Mouse (Mus musculus) thymus, postnatal 4 days (tissue): ENCODE results near the gene Hsf2bp.

Experiments used
- DNase-seq: peaks from one replicate; pipeline ENCODE4 v3.0.0; 2021

Gene Hsf2bp

DNA sequence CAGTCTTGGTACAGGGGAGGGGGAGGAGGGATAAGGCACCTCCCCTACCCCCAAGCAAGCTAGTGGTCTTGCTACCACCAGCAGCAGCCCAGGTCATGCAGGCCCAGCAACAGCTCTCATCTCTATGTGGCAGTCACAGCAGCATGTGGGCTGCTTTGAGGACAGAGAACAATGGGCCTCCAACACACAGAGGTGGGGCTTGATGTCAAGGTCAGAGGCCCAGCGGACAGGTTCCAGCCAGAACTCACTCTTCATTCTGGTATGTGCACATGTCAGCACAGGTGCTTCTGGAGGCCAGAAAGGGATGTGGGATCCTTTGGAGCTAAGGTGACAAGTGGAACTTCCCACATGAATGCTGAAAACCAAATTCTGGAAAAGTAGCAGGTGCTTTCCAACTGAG lies 102.2 kb downstream of the Hsf2bp start:
- DNase-seq: peak; percentile 4

DNA sequence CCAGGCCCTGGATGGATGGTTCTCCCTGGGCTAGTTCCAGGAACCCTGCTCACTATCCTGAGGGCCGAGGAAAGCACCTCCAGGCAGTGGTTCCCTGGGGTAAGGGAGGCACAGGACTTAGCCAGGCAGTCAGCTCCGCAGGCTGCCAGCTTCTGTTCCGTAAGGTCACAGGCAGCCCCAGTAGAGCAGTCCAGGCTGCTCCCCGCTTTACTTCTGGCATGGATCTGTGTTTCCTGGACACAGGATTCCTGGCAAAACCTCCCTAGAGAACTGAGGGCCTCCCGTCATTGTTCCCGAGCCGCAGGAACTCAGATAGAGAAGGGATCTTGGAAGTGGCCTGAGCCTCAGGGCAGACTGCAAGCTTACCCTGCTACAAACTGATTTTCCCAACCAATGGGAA lies 104.7 kb downstream of the Hsf2bp start:
- DNase-seq: no peak

DNA sequence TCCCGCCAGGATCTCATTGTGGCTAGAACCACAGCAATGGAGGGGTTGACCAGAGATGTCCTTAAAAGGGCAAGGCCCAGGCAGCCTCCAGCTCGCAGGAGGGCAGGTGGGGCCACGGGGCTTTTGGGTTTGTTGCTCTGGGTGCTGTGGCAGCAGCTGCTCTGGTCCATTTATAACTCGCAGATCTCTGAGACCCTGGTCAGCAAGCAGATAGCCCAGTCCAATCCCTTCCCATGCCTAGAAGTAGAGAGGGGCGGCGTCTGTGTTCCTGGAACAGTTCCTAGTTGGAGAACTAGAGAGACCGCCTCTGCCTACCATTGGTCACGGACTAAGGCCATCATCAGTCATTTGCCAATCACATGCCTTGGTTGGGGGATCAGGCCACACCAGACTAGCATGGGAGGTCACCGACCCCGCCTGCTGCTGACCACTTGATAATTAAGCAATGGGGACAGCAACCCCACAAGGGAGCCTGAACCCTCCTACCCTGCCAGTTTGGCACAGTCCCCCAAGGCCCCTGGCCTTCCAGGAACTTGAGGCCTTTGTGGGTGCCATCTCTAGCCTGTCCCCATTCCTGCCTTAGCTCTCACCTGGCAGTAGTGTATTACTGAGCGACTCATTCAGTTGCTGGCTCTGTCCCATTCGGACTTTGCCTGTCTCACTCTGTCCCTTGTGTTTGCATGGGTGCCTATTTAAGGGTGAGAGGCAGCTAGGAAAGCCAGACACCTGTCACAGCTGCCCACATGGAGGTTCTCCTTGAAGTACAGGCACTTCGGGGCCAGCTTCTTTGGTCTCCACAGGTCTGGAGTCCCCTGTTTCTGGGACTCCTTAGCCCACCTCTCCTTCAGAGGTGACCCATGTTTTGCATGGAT lies 106.1 kb downstream of the Hsf2bp start:
- no peak for DNase-seq

DNA sequence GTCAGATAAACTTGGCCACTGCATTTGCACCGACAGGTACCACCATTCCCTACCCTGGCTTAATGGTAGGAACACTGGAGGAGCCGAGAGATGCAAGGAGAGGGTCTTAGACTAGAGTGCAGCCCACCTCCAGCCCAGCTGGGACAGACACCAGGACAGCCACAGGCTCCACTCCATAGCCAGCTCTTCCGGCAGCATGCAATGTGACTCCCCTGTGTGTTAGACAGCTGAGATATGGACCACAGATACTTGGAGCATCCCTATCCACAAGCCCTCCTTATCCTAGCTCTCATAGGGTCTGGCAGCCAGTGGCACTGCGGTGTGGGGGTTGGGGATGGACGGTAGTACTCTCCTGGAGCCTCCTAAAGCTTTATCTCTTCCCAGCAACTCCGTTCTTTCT lies 107.1 kb downstream of the Hsf2bp start:
- no peak for DNase-seq

DNA sequence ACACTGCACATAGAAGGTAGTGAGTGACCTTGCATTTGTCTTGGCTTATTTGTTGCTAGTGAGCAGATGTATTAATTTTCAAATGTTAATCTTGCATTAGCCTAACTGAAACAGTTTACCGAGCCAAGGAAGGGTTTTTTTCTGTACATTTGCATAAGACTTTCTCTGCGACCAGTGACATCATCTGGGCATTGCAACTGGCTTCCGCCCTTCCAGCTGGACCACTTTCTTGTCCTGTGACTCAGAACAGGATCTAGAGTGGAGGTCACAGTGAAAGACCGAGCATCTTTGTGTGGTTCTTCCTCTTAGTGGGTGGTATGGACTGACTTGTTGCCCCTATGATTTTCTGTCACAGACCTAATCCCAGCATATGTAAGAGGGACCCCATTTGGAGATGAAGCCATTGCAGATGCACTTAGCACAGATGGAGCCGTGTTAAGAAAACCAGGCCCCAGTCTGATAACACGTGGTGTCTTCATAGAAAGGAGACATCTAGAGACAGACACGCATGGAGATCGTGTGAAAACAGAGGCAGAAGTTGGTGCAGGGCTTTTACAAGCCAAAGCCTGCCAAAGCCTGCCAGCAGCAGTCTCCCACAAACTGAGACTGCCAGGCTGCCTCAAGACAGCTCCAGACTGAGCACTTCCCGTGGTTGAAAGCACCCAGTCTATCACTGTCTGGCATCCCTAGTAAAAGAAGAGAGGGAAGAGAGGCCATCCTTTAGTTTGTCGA lies 108.1 kb downstream of the Hsf2bp start:
- no peak for DNase-seq

DNA sequence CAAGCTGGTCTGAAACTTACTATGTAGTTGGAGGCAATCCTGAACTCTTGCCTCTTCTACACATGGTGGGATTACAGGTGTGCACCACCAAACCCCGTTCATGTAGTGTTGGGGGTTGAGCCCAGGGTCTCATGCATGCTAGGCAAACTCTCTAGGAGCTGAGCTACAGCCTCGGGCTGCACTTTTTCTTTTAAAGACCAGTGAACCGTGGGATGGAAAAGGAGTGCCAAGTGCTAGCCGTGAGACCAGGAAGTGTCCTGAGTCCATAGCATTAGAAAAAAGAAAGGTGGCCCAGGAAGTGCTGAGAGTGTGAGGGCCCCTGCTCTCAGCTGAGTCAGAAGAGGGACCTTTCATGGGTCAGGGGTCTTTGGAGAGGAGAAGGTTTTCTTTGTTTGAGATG lies 111.9 kb downstream of the Hsf2bp start:
- DNase-seq: no peak

DNA sequence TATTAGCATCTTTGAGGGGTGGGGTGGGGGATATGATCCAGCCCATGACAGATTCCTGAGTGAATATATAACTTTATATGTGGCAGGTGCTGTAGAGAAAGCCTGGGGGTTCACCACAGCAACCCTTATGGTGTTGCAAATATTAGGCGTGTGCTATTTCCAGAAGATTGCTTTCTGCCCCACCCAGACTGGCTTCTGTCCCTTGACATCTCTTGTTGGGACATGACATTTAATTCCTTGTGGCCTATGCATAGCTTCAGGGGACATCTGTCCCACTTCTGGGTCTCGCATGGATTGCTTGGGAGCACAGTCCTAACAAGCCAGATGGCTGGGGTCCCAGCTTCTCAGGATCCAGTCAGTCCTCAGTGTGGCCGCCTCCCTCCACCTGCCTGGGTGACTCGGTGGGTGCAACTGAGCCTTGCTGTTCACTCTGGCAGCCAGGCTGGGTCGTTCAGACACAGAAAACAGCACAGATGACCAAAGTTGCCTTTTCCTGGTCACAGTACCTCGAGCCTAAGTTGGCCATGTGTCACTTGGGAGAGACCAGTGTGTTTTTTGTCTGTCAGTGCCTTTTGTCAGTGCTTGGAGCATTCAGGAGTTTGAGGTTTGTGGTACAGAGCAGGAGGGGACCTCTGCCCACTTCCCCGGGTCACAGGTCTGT lies 112.7 kb downstream of the Hsf2bp start:
- DNase-seq: no peak

DNA sequence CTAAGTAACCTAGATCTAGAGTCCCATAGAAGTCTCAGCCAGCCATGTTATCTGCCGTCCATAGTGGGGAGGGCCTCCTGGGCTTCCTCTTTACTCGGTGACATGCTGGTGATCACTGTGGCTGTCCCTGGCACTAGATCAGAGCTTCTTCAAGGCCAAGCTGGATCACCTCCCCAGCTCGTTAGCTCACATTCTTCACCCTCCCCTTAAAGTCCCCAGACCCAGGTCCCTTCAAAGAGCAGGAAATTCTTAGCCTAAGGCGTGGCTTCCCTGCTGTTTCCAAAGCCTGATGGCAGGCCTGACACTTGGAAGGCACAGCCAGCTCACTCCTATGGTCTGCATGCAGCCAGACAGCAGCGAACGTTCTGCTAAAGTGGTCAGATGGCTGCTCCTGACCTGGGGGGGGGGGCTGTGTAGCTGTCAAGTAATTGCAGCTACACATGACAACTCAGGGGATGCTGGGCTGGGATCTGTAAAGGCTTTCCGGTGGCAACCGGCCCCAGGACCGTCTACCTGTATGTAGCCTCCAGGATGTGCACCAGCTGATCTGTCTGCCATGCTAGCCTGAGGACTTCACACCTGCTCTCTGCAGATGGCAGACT lies 115.5 kb downstream of the Hsf2bp start:
- DNase-seq: no peak

DNA sequence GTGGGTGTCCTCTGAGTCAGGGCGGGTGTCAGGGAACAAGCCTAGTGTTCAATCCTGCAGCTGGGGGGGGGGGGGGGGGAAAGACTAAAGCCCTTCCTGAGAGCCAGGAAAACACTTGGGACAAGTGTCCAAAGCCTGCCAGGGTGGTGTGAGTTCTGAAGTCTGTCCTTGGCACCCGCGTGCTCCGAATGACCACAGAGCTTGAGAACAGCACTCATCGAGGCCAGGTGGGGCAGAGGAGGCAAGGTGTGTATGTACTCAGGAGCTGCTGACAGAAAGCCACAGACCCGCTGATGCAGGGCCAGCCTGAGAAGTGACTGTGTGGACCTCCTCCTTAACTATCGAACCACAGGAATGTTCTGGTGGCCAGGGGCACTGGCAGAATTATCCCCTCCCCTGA lies 116.5 kb downstream of the Hsf2bp start:
- DNase-seq: no peak

DNA sequence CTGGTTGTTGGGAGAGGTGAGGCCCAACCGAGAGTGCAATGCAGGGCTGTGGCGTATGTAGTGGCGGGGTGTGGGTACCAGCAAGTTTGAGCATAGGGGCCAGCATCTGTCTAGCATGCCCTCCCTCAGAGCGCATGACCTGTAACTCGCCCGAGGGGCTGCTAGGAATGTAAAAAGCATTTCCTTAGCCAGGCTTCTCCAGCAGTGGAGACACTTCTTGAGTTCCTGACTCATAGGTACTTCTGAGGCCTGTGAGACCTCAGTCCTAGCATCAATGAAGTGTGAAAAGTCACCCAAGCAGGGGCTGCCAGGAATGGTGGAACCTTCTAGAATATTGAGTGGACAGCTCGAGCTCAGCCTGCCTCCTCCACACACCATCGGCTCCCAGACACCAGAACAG lies 117.8 kb downstream of the Hsf2bp start:
- no peak for DNase-seq

DNA sequence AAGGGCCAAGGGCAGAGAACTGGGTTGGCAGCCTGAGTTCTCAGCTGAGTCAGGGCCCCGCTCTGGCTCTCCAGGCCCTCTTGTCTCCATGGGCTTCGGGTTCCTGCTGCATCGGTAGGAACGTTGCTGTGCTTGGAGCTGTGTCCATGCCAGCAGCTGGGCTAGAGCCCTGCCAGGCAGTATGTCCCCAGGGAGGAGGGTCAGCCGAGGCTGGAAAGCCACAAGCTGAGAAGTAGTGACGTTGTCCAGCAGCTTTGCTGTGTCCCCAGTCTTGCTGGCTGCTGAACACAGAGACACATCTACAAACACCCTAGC lies 119.7 kb downstream of the Hsf2bp start:
- DNase-seq: no peak

DNA sequence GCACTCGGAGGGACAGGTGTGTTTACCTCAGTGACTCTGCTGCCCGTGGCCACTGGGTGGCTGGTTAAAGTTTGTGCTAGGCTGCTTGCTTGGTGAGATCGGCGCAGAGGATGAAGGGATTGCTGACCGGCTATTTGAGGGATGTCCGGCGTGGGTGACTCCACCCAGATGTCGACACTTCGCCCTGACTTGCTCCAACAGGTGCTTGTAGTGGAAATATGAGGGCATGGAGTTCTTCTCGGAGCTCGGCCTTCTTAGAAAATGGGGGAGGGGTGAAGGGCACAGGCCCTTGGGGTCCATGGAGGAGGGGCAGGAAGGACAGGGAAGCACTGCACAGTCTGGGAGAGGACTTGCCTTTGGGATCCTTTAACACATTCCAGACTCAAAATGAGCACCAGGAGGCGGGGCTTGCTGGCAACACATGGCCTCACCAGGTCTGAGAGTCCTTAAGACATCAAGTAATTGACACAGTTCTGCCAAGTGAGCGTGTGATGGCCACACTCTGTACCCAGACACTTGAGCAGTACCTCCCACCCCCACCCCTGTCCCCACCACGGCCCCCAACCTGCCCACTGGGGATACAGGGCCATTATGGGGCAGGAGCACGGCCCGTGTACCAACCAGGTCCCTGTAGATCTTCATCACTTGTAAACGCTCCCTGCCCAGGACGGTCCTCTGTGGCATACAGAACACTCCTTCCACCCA lies 120.2 kb downstream of the Hsf2bp start:
- DNase-seq: no peak

DNA sequence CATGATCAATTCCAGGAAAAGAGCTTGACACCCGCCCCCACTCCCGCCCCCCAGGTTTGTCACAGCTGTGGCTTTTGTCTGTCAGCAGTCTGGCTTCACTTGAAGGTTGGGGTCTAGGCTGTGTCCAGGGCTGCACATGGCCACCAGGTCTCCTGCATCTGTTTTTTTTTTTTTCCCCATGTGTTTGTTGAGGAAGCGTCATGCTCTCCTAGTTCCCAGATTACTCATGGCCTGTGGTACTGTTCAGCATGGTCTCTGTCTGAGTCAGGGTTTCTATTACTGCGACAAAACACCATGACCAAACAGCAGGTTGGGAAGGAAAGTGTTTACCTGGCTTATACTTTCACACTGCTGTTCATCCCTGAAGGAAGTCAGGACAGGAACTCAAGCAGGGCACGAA lies 121.8 kb downstream of the Hsf2bp start:
- DNase-seq: no peak

DNA sequence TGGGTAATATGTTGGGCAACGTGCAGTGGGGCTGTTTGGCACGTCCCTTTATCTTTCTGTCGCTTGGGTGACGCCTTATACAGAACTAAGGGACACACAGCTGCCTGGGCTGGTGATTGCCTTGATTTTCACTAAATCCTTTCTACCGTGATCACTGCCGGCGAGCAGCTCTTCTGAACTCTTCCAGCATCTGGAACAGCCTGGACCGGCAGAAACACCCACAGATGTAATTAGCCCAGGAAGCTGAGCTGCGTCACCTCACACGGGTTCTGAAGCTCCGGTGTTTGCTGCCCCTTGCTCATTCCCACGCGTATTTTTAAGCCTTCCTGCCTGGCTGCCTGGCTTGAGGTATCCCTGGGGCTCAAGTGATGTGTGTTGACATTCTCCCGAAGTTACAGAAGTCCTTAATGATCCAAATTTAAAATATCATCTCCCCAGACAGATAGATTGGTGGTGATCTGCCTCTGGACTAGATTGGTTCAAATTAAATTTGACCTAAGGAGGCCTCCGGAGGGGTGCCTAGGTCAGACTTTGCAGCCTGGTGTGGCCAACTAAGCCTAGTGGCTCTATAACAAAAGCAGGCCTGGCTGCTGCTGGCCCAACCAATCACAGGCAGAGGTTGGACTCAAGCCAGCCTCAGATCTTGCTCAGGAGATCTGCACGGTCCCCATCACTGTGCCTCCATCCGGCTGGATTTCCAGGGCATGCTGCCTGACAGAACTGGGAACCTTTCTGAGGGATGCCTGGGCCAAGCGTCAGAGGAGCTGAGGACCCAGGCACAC lies 123.1 kb downstream of the Hsf2bp start:
- DNase-seq: no peak

DNA sequence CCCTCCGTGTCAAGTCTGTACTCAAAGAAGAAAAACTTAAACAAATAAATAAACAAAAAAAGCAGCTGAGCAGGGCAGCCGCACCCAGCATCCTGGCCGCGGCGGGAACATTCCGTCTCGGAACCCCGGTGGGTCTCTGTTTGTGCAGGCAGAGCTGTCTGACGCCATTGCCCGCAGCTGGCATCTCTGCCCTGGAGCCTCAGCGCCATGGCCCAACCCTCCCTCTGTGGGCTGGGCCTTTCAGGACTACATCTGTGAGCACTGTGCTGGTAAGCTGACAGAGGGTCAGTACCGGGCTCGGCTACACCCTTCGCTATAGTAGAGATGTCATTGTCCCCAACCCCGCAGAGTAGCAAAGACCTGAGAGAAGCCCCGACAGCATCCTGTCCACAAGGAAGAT lies 123.8 kb downstream of the Hsf2bp start:
- DNase-seq: no peak

DNA sequence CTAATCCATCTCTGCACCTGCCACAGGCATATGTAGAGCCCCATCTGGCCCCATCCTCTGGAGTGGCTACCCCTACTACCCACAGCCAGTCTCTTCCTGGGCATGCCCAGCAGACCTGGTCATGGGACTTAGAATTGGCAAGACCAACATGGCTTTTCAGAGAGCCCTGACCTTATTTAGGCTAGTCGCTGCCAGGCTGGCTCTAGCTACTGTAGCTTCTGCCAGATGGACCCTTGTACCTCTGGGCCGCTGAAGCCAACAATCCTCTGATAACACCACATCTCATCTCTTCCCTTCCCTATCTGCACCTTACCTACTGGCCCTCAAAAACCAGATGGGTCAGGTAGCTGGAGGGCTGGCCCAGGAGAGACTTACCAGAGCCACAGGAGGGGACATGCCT lies 127.2 kb downstream of the Hsf2bp start:
- DNase-seq: no peak

DNA sequence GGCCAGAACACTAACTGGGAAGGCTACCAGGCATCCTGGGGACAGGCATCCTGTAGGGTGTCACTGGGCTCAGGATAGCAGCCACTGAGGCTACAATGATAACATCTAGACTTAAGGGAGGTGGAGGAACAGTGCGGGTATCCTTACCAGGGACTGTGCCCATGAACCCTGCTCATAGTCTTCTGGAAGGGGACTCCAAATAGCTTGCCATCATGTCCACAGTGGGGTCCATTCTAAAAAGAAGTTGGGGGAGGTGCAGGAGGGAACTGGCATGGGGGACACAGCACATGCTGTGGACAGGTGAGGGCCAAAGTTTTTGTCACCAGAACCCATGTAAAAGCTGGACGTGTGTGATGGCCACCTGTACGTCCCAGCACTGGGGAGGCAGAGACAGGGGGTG lies 129.7 kb downstream of the Hsf2bp start:
- peak; percentile 5 for DNase-seq

DNA sequence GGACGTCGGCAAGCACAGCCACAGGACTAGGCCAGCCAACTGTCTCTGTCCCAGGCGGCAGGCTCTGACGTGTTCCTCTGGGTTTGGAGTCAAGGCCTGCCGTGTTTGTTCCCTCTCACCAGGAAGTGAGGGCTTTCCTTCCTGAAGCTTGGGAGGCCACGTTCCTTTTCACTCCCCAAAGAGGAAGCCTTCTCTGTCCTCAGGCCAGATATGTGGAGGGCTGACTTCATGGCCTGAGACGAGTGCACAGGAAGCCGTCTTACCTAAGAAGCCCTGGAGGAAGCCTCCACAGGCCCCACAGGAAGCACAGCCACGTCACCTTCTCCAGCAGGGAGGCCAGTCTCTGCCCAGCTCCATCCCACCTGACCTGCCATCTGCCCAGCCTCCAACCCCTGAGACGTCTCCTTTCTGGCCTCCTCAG lies 130.3 kb downstream of the Hsf2bp start:
- DNase-seq: peak; percentile 55

DNA sequence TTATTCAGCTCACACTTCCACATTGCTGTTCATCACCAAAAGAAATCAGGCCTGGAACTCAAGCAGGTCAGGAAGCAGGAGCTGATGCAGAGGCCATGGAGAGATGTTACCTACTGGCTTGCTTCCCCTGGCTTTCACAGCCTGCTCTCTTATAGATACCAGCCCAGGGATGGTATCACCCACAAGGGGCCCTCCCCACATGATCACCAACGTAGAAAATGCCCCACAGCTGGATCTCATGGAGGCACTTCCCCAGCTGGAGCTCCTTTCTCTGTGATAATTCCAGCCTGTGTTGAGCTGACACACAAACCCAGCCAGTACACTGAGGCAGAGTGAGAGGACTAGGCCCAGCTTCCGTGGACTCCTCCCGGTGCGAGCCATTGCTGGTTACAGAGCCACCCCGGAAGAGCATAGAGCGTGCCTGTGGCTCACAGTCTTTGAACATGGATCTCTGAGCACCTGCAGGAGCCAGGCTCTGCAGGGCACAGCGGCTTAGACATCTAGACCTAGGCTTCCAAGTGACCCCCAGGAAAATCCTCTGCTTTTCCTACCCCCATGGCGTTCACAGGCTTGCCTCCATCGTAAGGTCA lies 130.9 kb downstream of the Hsf2bp start:
- DNase-seq: peak; percentile 53

DNA sequence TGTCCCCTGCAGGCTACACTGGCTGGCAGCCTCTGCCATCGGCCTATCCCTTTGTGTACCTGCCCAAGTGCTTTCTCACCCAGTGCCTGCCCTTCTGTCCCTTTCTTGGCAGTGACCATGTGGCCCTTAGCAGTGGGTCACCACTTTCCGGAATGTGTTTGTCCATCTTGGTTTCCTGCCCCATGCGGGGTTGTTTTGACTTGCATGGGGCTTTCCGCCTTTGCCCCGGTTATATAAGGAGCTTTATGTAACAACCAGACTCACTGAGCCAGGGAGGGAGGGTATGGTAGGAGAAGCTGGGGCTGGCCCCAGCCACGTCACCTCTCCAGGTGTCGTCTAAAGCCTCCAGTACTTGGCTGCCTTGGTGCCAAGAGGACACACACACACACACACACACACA lies 132.1 kb downstream of the Hsf2bp start:
- DNase-seq: peak; percentile 4

DNA sequence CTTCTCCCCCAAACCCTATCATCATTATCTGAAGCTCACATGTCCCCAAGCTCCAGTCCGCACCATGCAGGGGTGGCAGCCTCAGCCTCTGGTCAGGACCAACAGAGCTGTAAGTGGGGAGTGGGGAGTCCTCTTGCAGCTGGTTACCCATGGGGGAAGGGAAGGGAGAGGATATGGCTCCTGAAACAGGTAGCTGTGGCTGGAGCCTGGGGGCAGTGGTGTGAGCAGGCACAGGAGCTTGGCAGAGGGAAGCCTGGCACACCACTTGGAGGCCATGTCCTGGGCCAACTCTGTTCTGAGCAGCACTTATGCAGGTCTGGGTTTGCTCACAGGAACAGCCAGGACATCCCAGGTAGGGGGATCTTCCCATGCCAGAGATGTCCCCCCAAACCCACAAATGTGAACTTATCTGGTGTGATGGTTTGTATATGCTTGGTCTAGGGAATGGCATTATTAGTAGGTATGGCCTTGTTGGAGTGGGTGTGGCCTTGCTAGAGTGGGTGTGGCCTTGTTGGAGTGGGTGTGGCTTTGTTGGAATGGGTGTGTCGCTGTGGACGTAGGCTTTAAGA lies 133.4 kb downstream of the Hsf2bp start:
- peak; percentile 8 for DNase-seq
